Mouse (Mus musculus) G1E (cell line): ENCODE data around the gene Pfkm. TPM values are rescaled to one million over a fixed set of nuclear protein-coding genes. Genes with fewer than 3 reads are reported as not detected.

Experiments
- ATAC-seq: 2 replicates; pipeline ENCODE4 v1.8.0; 2016; ENCODE audit warnings: mild to moderate bottlenecking; ENCODE audit not compliant: insufficient number of reproducible peaks, poor library complexity, low FRiP score, severe bottlenecking; ENCODE audit errors: extremely low read depth
- DNase-seq: peaks from one replicate; pipeline ENCODE4 v3.0.0; 2012; ENCODE audit warnings: low spot score
- H3K27me3 ChIP-seq: 2 replicates; pipeline ENCODE4 v1.6.1; 2012; ENCODE audit warnings: mild to moderate bottlenecking, low read length, inconsistent platforms; ENCODE audit not compliant: insufficient read depth
- H3K36me3 ChIP-seq: replicated peaks from 2 replicates; pipeline ENCODE3; 2012; ENCODE audit warnings: mild to moderate bottlenecking, inconsistent platforms
- H3K4me1 ChIP-seq: 2 replicates; pipeline ENCODE4 v1.6.1; 2012; ENCODE audit warnings: low read depth, low read length, inconsistent platforms, mixed read lengths; ENCODE audit not compliant: insufficient read depth
- H3K4me3 ChIP-seq: 2 replicates; pipeline ENCODE4 v1.5.1; 2012; ENCODE audit warnings: low read depth, mild to moderate bottlenecking, inconsistent platforms, low read length, moderate library complexity, mixed read lengths
- H3K9me3 ChIP-seq: replicated peaks from 2 replicates; pipeline ENCODE4 v1.6.1; 2012; ENCODE audit warnings: inconsistent platforms
- CTCF ChIP-seq: IDR thresholded peaks from 2 replicates; pipeline ENCODE4 v1.5.1; 2012; ENCODE audit warnings: low read depth, low read length, inconsistent platforms, mixed read lengths
- GATA1 ChIP-seq: IDR thresholded peaks from 2 replicates; pipeline ENCODE4 v1.6.1; 2012; ENCODE audit warnings: borderline replicate concordance, low read length, inconsistent platforms, mixed read lengths
- GATA2 ChIP-seq: IDR thresholded peaks from 2 replicates; pipeline ENCODE4 v1.6.1; 2012; ENCODE audit warnings: low read depth, low read length, inconsistent platforms, borderline replicate concordance
- POLR2AphosphoS5 ChIP-seq: IDR thresholded peaks from 2 replicates; pipeline ENCODE4 v1.6.1; 2012; ENCODE audit warnings: low read depth, low read length, inconsistent platforms; ENCODE audit not compliant: insufficient replicate concordance
- TAL1 ChIP-seq: conservative IDR thresholded peaks from 2 replicates; pipeline ENCODE4 v1.6.1; 2012; ENCODE audit warnings: low read depth, low read length, inconsistent platforms, mixed read lengths
- polyA plus RNA-seq: library from polyadenylated mRNA; stranded (reverse); fragments of >175 nt; gene quantifications from 2 replicates; pipeline ENCODE4 v1.2.3, GENCODE M21; 2012
- total RNA-seq, 2 experiments: library from RNA; stranded (forward) in 1 of 2; stranded (reverse) in 1 of 2; fragments of 200-1000 nt in 1 of 2; fragments of >200 nt in 1 of 2; fragmentation: Nextera tagmentation in 1 of 2; gene quantifications; 2 replicates each; pipeline ENCODE4 v1.2.3; 2014 to 2017

Pfkm gene
- total and polyA plus RNA-seq, 3 experiments, result 13.3 to 48.1 (median 13.5) TPM

- Histone ChIP-seq H3K27me3 (no peaks in the 10 kb centered on the region), H3K4me3 (no peak overlapping the region), H3K36me3 (peaks cover 22% of the 10 kb centered on the region), H3K4me1 (peaks cover 11% of the 10 kb centered on the region), H3K9me3 (no peaks in the 10 kb centered on the region; the same call in 1 of the 2 replicates)
- ATAC-seq (no peak), DNase-seq (no peak)
- TF ChIP-seq CTCF (no peak), TAL1 (no peak), GATA1 (no peak)
Measured at GRCm38 (mm10) chr15:98094905-98095304, 2.5 kb downstream of the Pfkm start.

GRCm38 (mm10) chr15:98096957-98097356 lies 4.6 kb downstream of the Pfkm start:
- Histone ChIP-seq H3K36me3 (peaks cover 23% of the 10 kb centered on the region), H3K4me1 (peaks cover under 1% of the 10 kb centered on the region), H3K4me3 (no peak overlapping the region), H3K27me3 (no peaks in the 10 kb centered on the region), H3K9me3 (no peaks in the 10 kb centered on the region; the same call in 1 of the 2 replicates)
- TF ChIP-seq GATA2 (no peak), POLR2AphosphoS5 (no peak), GATA1 (no peak), CTCF (no peak), TAL1 (no peak)
- ATAC-seq (no peak), DNase-seq (no peak)

- no peak overlapping the region for H3K4me3 ChIP-seq
- H3K9me3 ChIP-seq, result no peaks in the 10 kb centered on the region; the same call in 1 of the 2 replicates
- ATAC-seq (no peak), DNase-seq (no peak)
- no peak for TF ChIP-seq GATA2
- no peak for TF ChIP-seq POLR2AphosphoS5
- TF ChIP-seq GATA1, result no peak
- TF ChIP-seq TAL1, result no peak
- no peak for TF ChIP-seq CTCF
- no peaks in the 10 kb centered on the region for H3K27me3 ChIP-seq
- H3K4me1 ChIP-seq, result no peaks in the 10 kb centered on the region; the same call in 1 of the 2 replicates
- peaks cover 23% of the 10 kb centered on the region for H3K36me3 ChIP-seq
Measured at GRCm38 (mm10) chr15:98098519-98098918, 6.1 kb downstream of the Pfkm start.

GRCm38 (mm10) chr15:98102401-98102800 lies 10.0 kb downstream of the Pfkm start:
- TF ChIP-seq TAL1 (no peak), GATA1 (no peak), CTCF (no peak), GATA2 (no peak), POLR2AphosphoS5 (no peak)
- H3K36me3 ChIP-seq, result peaks cover 14% of the 10 kb centered on the region
- ATAC-seq (no peak), DNase-seq (no peak)
- H3K4me1 ChIP-seq, result peaks cover 5% of the 10 kb centered on the region
- H3K27me3 ChIP-seq, result no peaks in the 10 kb centered on the region; the same call in 1 of the 2 replicates
- no peak overlapping the region for H3K4me3 ChIP-seq
- no peaks in the 10 kb centered on the region for H3K9me3 ChIP-seq

- H3K4me1 ChIP-seq, result peaks cover 41% of the 10 kb centered on the region
- ATAC-seq (no peak), DNase-seq (no peak)
- no peaks in the 10 kb centered on the region for H3K9me3 ChIP-seq
- TF ChIP-seq GATA2 (no peak), GATA1 (no peak), CTCF (no peak), POLR2AphosphoS5 (no peak), TAL1 (no peak)
- H3K4me3 ChIP-seq, result no peak overlapping the region
- H3K36me3 ChIP-seq, result peaks cover 8% of the 10 kb centered on the region
- no peaks in the 10 kb centered on the region; the same call in 1 of the 2 replicates for H3K27me3 ChIP-seq
Measured at GRCm38 (mm10) chr15:98106506-98106905, 14.1 kb downstream of the Pfkm start.

GRCm38 (mm10) chr15:98107230-98107629 lies 14.8 kb downstream of the Pfkm start:
- no peak for TF ChIP-seq POLR2AphosphoS5
- TF ChIP-seq TAL1, result no peak
- no peak for TF ChIP-seq GATA2
- no peak for TF ChIP-seq GATA1
- TF ChIP-seq CTCF, result no peak
- Histone ChIP-seq H3K4me3 (no peak overlapping the region), H3K36me3 (peaks cover 15% of the 10 kb centered on the region), H3K4me1 (peaks cover 48% of the 10 kb centered on the region), H3K27me3 (no peaks in the 10 kb centered on the region; the same call in 1 of the 2 replicates), H3K9me3 (no peaks in the 10 kb centered on the region)
- ATAC-seq (no peak), DNase-seq (no peak)

GRCm38 (mm10) chr15:98107703-98108296 lies 15.4 kb downstream of the Pfkm start:
- H3K4me1 ChIP-seq, result peaks cover 50% of the 10 kb centered on the region
- no peaks in the 10 kb centered on the region; the same call in 1 of the 2 replicates for H3K27me3 ChIP-seq
- peaks cover 21% of the 10 kb centered on the region for H3K36me3 ChIP-seq
- ATAC-seq (0 out of 2 replicates have a peak, but pooled peaks have one; percentile 2), DNase-seq (no peak)
- H3K4me3 ChIP-seq, result peak overlapping the region; percentile 89; the same call in 1 of the 2 replicates
- TF ChIP-seq POLR2AphosphoS5 (no peak), GATA2 (no peak), GATA1 (no peak), CTCF (no peak), TAL1 (no peak)
- no peaks in the 10 kb centered on the region for H3K9me3 ChIP-seq
